In genomic region chr5:115155831-115156230, GRCm38 (mm10) we compare ENCODE assay signal across 8 mouse cellular contexts. TPM values are rescaled to one million over a fixed set of nuclear protein-coding genes. Genes with fewer than 3 reads are reported as not detected.
A peak's percentile ranks its signal among the peaks of the same experiment; 100 is the strongest.
DNase-seq lines count a peak whose midpoint lies in the region; ATAC-seq and TF ChIP-seq lines count a peak whose summit lies in the region.

No protein-coding gene starts in this region.

- no peak for DNase-seq in left cerebral cortex, adult 2 months (ENCODE audit: extremely low spot score in 1 of 2, low spot score in 2 of 2)
- DNase-seq in left cerebral cortex, postnatal 36 days (ENCODE audit: low spot score in 2 of 2): no peak
- no peak for DNase-seq in forebrain, embryonic 11.5 days (ENCODE audit: low spot score)
- peak; percentile 36 to 47 for DNase-seq in thymus, postnatal 36 days
- no peak for DNase-seq in frontal cortex, adult 2 months (ENCODE audit: extremely low spot score in 1 of 2, low spot score in 1 of 2)
- no peak for DNase-seq in ovary, postnatal 36 days (ENCODE audit: low spot score)

- no peaks in the 10 kb centered on the region for H3K27me3 ChIP-seq in forebrain, embryonic 11.5 days (ENCODE audit: control insufficient read depth, insufficient read depth, low read length)
- H3K27me3 ChIP-seq in kidney, embryonic 14.5 days (ENCODE audit: control insufficient read depth, insufficient read depth, low read length): no peaks in the 10 kb centered on the region

- H3K9ac ChIP-seq in forebrain, embryonic 11.5 days (ENCODE audit: low read length): peak overlapping the region; percentile 20
- H3K9ac ChIP-seq in kidney, embryonic 14.5 days (ENCODE audit: low read depth, low read length): peak overlapping the region; percentile 98

- H3K4me2 ChIP-seq in forebrain, embryonic 11.5 days (ENCODE audit: low read depth, low read length, severe bottlenecking): peak overlapping the region; percentile 87; the same call in 1 of the 2 replicates
- peak overlapping the region; percentile 76 for H3K4me2 ChIP-seq in kidney, embryonic 14.5 days (replicated peaks; ENCODE audit: low read depth, low read length)

- no peak for ATAC-seq in forebrain, embryonic 11.5 days (replicated peaks; ENCODE audit: low FRiP score)
- ATAC-seq in kidney, embryonic 14.5 days (ENCODE audit: low FRiP score, low TSS enrichment): no peak

- H3K36me3 ChIP-seq in forebrain, embryonic 11.5 days (ENCODE audit: control insufficient read depth, insufficient read depth, low read length): no peaks in the 10 kb centered on the region
- peaks cover 9% of the 10 kb centered on the region for H3K36me3 ChIP-seq in kidney, embryonic 14.5 days (ENCODE audit: control insufficient read depth, insufficient read depth, low read length)
- H3K36me3 ChIP-seq in macrophage (ENCODE audit: inconsistent target): peaks cover 1% of the 10 kb centered on the region

- intact Hi-C loops in left cerebral cortex, adult 2 months (cut with DNase I): loop anchor here (2.0 kb wide), 2 partner anchors 21 to 31 kb away; partner anchors contain the start of gene Unc119b
- intact Hi-C loops in left cerebral cortex, postnatal 36 days (cut with DNase I): no loop called here

- WGBS in forebrain, embryonic 11.5 days: 46% methylated on average over 5 of the region's 5 CpGs
- 37% methylated on average over 5 of the region's 5 CpGs for WGBS in kidney, embryonic 14.5 days
- 0% methylated on average over 5 of the region's 5 CpGs for WGBS in macrophage (ENCODE audit: missing documents)

- no peak overlapping the region for H3K27ac ChIP-seq in left cerebral cortex, adult 2 months
- H3K27ac ChIP-seq in forebrain, embryonic 11.5 days (ENCODE audit: low read depth, low read length): no peak overlapping the region
- H3K27ac ChIP-seq in kidney, embryonic 14.5 days (ENCODE audit: low read depth, low read length): no peak overlapping the region; the same call in 1 of the 2 replicates
- peak overlapping the region; percentile 59 for H3K27ac ChIP-seq in macrophage

- H3K4me1 ChIP-seq in forebrain, embryonic 11.5 days (replicated peaks; ENCODE audit: control insufficient read depth, insufficient read depth, low read length): peaks cover 18% of the 10 kb centered on the region
- peaks cover 60% of the 10 kb centered on the region for H3K4me1 ChIP-seq in kidney, embryonic 14.5 days (ENCODE audit: control insufficient read depth, insufficient read depth, low read length)

- H3K9me3 ChIP-seq in forebrain, embryonic 11.5 days (ENCODE audit: control insufficient read depth, low read length): no peaks in the 10 kb centered on the region
- no peaks in the 10 kb centered on the region for H3K9me3 ChIP-seq in kidney, embryonic 14.5 days (ENCODE audit: control insufficient read depth, low read length)

- no peak for TF ChIP-seq CTCF in left cerebral cortex, adult 2 months (IDR thresholded peaks at IDR 0.05)

- peak overlapping the region; percentile 34 for H3K4me3 ChIP-seq in left cerebral cortex, adult 2 months
- H3K4me3 ChIP-seq in forebrain, embryonic 11.5 days (ENCODE audit: low read depth, low read length): 0 out of 2 replicates have a peak overlapping the region, but pooled peaks have one; percentile 2
- peak overlapping the region; percentile 99 for H3K4me3 ChIP-seq in kidney, embryonic 14.5 days (ENCODE audit: low read length)
- peak overlapping the region; percentile 80; the same call in 1 of the 2 replicates for H3K4me3 ChIP-seq in macrophage (ENCODE audit: inconsistent target)

- H3K79me2 ChIP-seq in macrophage (ENCODE audit: inconsistent target): peaks cover 61% of the 10 kb centered on the region

RNA-seq across cellular contexts. Expression of gene Mlec, which starts 2.1 kb away (rescaled TPM):
- total RNA-seq in left cerebral cortex, adult 2 months (2021): 10 to 100 TPM; 87.8 to 89.8 TPM
- 10 to 100 TPM; 68.2 to 91.7 TPM for total RNA-seq in left cerebral cortex, postnatal 36 days (2021)
- 56.3 and 56.4 TPM in 2 replicates for polyA plus RNA-seq in forebrain, embryonic 11.5 days (2014; fragmentation: Nextera tagmentation; extraction: Ambion mirVana)
- polyA plus RNA-seq in kidney, embryonic 14.5 days (2014; fragmentation: Nextera tagmentation; extraction: Ambion mirVana): 57.8 and 75.5 TPM in 2 replicates
- total RNA-seq in macrophage (2018; cell fraction: chromatin; rRNA removed): 10 to 100 TPM in 20 of 26 experiments, 1 to 10 TPM in 6; 5.1 to 57.8 (median 20.7) TPM
- total RNA-seq in macrophage (2018; cell fraction: cytosol; rRNA removed): 10 to 100 TPM; 16.3 to 66.5 (median 31.9) TPM
- 10 to 100 TPM; 13.5 to 80.8 (median 35.8) TPM for total RNA-seq in macrophage (2018; cell fraction: nucleus; rRNA removed)
- 48.9 to 54.7 TPM (median 49.7 TPM) in 3 replicates for polyA plus RNA-seq in macrophage (2018)
- polyA plus RNA-seq in frontal cortex, adult 2 months (2012; rRNA removed): 66.5 and 67.1 TPM in 2 replicates

RNA-seq across cellular contexts. Expression of gene Unc119b, which starts 21.1 kb away (rescaled TPM):
- total RNA-seq in left cerebral cortex, adult 2 months (2021): 10 to 100 TPM; 25.2 to 31.0 TPM
- 10 to 100 TPM; 25.1 to 29.1 TPM for total RNA-seq in left cerebral cortex, postnatal 36 days (2021)
- polyA plus RNA-seq in forebrain, embryonic 11.5 days (2014; fragmentation: Nextera tagmentation; extraction: Ambion mirVana): 81.2 and 83.3 TPM in 2 replicates
- polyA plus RNA-seq in kidney, embryonic 14.5 days (2014; fragmentation: Nextera tagmentation; extraction: Ambion mirVana): 26.3 and 50.3 TPM in 2 replicates
- total RNA-seq in macrophage (2018; cell fraction: chromatin; rRNA removed): 10 to 100 TPM in 1 of 26 experiments, 1 to 10 TPM in 23, under 1 TPM in 2; 0.86 to 14.6 (median 4.4) TPM
- total RNA-seq in macrophage (2018; cell fraction: cytosol; rRNA removed): 10 to 100 TPM in 1 of 26 experiments, 1 to 10 TPM in 25; 2.7 to 10.4 (median 5.5) TPM
- total RNA-seq in macrophage (2018; cell fraction: nucleus; rRNA removed): 1 to 10 TPM; 2.0 to 8.0 (median 4.3) TPM
- 4.7 to 6.5 TPM (median 5.0 TPM) in 3 replicates for polyA plus RNA-seq in macrophage (2018)
- 27.9 and 28.9 TPM in 2 replicates for polyA plus RNA-seq in frontal cortex, adult 2 months (2012; rRNA removed)

RNA-seq across cellular contexts. Expression of gene Acads, which starts 36.7 kb away (rescaled TPM):
- 1 to 10 TPM; 6.5 to 7.2 TPM for total RNA-seq in left cerebral cortex, adult 2 months (2021)
- 1 to 10 TPM; 7.5 TPM for total RNA-seq in left cerebral cortex, postnatal 36 days (2021)
- 30.1 and 31.5 TPM in 2 replicates for polyA plus RNA-seq in forebrain, embryonic 11.5 days (2014; fragmentation: Nextera tagmentation; extraction: Ambion mirVana)
- polyA plus RNA-seq in kidney, embryonic 14.5 days (2014; fragmentation: Nextera tagmentation; extraction: Ambion mirVana): 54.2 and 68.5 TPM in 2 replicates
- total RNA-seq in macrophage (2018; cell fraction: chromatin; rRNA removed): 10 to 100 TPM in 17 of 26 experiments, 1 to 10 TPM in 9; 2.1 to 33.3 (median 14.4) TPM
- 10 to 100 TPM; 11.0 to 37.6 (median 22.1) TPM for total RNA-seq in macrophage (2018; cell fraction: cytosol; rRNA removed)
- total RNA-seq in macrophage (2018; cell fraction: nucleus; rRNA removed): 10 to 100 TPM in 14 of 26 experiments, 1 to 10 TPM in 12; 5.3 to 26.7 (median 10.1) TPM
- polyA plus RNA-seq in macrophage (2018): 18.4 to 32.1 TPM (median 30.6 TPM) in 3 replicates
- 13.1 and 14.9 TPM in 2 replicates for polyA plus RNA-seq in frontal cortex, adult 2 months (2012; rRNA removed)

RNA-seq across cellular contexts. Expression of gene Cabp1, which starts 38.4 kb away (rescaled TPM):
- total RNA-seq in left cerebral cortex, adult 2 months (2021): 100 to 1,000 TPM; 319 to 335 TPM
- 100 to 1,000 TPM; 309 to 312 TPM for total RNA-seq in left cerebral cortex, postnatal 36 days (2021)
- 1.2 and 1.5 TPM in 2 replicates for polyA plus RNA-seq in forebrain, embryonic 11.5 days (2014; fragmentation: Nextera tagmentation; extraction: Ambion mirVana)
- polyA plus RNA-seq in kidney, embryonic 14.5 days (2014; fragmentation: Nextera tagmentation; extraction: Ambion mirVana): 2.0 and 2.4 TPM in 2 replicates
- 1 to 10 TPM in 1 of 26 experiments, under 1 TPM in 1, not detected in 24; 0.50 to 1.0 TPM for total RNA-seq in macrophage (2018; cell fraction: chromatin; rRNA removed)
- total RNA-seq in macrophage (2018; cell fraction: cytosol; rRNA removed): not detected
- total RNA-seq in macrophage (2018; cell fraction: nucleus; rRNA removed): under 1 TPM in 2 of 26 experiments, not detected in 24; 0.21 to 0.84 TPM
- polyA plus RNA-seq in macrophage (2018): not detected in 3 replicates
- polyA plus RNA-seq in frontal cortex, adult 2 months (2012; rRNA removed): 291 and 354 TPM in 2 replicates

RNA-seq across cellular contexts. Expression of gene Gm10401, which starts 57.7 kb away (rescaled TPM):
- total RNA-seq in left cerebral cortex, adult 2 months (2021): not detected
- not detected for total RNA-seq in left cerebral cortex, postnatal 36 days (2021)
- polyA plus RNA-seq in forebrain, embryonic 11.5 days (2014; fragmentation: Nextera tagmentation; extraction: Ambion mirVana): 22.0 and 33.1 TPM in 2 replicates
- polyA plus RNA-seq in kidney, embryonic 14.5 days (2014; fragmentation: Nextera tagmentation; extraction: Ambion mirVana): 54.5 and 60.9 TPM in 2 replicates
- total RNA-seq in macrophage (2018; cell fraction: chromatin; rRNA removed): not detected
- total RNA-seq in macrophage (2018; cell fraction: cytosol; rRNA removed): not detected
- not detected for total RNA-seq in macrophage (2018; cell fraction: nucleus; rRNA removed)
- polyA plus RNA-seq in macrophage (2018): 1.4 TPM in 1 of 3 replicates, not detected in the others
- polyA plus RNA-seq in frontal cortex, adult 2 months (2012; rRNA removed): not detected in 2 replicates

Comparison
In these comparisons a context has a peak if more than half of its experiments do, and no peak if none do; other contexts are left out.
1. DNase-seq: peak in thymus, postnatal 36 days (2 of 2); none in left cerebral cortex, adult 2 months (0 of 2), left cerebral cortex, postnatal 36 days (0 of 2), forebrain, embryonic 11.5 days (single experiment), frontal cortex, adult 2 months (0 of 2) and ovary, postnatal 36 days (single experiment).
2. H3K4me3 ChIP-seq: peak in every context shown above with its lines; median percentile 99 in kidney, embryonic 14.5 days; 80 in macrophage; 34 in left cerebral cortex, adult 2 months; 2 in forebrain, embryonic 11.5 days.